Mouse (Mus musculus) E14TG2a.4 (cell line): Measurements from ENCODE around the gene Nol9.

Source experiments
- CTCF ChIP-seq: conservative IDR thresholded peaks from 2 replicates; pipeline ENCODE4 v1.5.1; 2014; ENCODE audit warnings: low read length
- NANOG ChIP-seq: IDR thresholded peaks from 2 replicates; pipeline ENCODE4 v1.6.1; 2014; ENCODE audit warnings: borderline replicate concordance, low read length, mixed read lengths
- POU5F1 ChIP-seq: IDR thresholded peaks from 2 replicates; pipeline ENCODE4 v1.6.1; 2014; ENCODE audit warnings: low read length, borderline replicate concordance

- TF ChIP-seq CTCF: no peak
- TF ChIP-seq POU5F1: no peak
- TF ChIP-seq NANOG: no peak
Observed at GRCm38 (mm10) chr4:152094233-152094632, 55.1 kb downstream of the Nol9 start.
